Mouse (Mus musculus): ENCODE measurements around the gene Rsph6a. TPM values are rescaled to one million over a fixed set of nuclear protein-coding genes. Genes with fewer than 3 reads are reported as not detected.

The Rsph6a gene
- polyA plus RNA-seq, 2 experiments = not detected

- H3K9me3 ChIP-seq (ENCODE audit: control insufficient read depth, low read length) = no peaks in the 10 kb centered on the region
- ATAC-seq (ENCODE audit: insufficient read depth) (no peak), DNase-seq (ENCODE audit: low read depth in 3 of 3, low spot score in 3 of 3) (no peak)
- H3K9ac ChIP-seq (replicated peaks) = no peak overlapping the region
- H3K36me3 ChIP-seq (replicated peaks; ENCODE audit: control insufficient read depth, insufficient read depth, low read depth) = peaks cover 18% of the 10 kb centered on the region
- TF ChIP-seq EP300 (IDR thresholded peaks at IDR 0.05; ENCODE audit: low read depth) (no peak), CTCF (IDR thresholded peaks at IDR 0.05; ENCODE audit: low read depth) (no peak)
- H3K27me3 ChIP-seq (ENCODE audit: control insufficient read depth, insufficient read depth, low read length) = no peaks in the 10 kb centered on the region
- H3K4me3 ChIP-seq (ENCODE audit: insufficient read depth in 1 of 2, low read depth in 2 of 2, low read length in 2 of 2) = no peak overlapping the region
- no peak overlapping the region for H3K4me2 ChIP-seq (ENCODE audit: low read depth)
- H3K27ac ChIP-seq = no peak overlapping the region
- WGBS (ENCODE audit: insufficient replicate concordance) = 81% methylated on average over 15 of the region's 15 CpGs
- H3K4me1 ChIP-seq (replicated peaks; ENCODE audit: control insufficient read depth in 2 of 2, insufficient read depth in 2 of 2, low read length in 1 of 2) = no peaks in the 10 kb centered on the region
Measured at GRCm38 (mm10) chr7:19052345-19053135, 1.9 kb upstream of the Rsph6a start.

- no peaks in the 10 kb centered on the region for H3K9me3 ChIP-seq (ENCODE audit: control insufficient read depth, low read length)
- H3K4me2 ChIP-seq (ENCODE audit: low read depth) = no peak overlapping the region
- H3K9ac ChIP-seq (replicated peaks) = no peak overlapping the region
- peaks cover 12% of the 10 kb centered on the region; the same call in 1 of the 2 replicates for H3K36me3 ChIP-seq (replicated peaks; ENCODE audit: control insufficient read depth, insufficient read depth, low read depth)
- ATAC-seq (ENCODE audit: insufficient read depth) (no peak), DNase-seq (ENCODE audit: low read depth in 3 of 3, low spot score in 3 of 3) (no peak)
- no peak for TF ChIP-seq CTCF (IDR thresholded peaks at IDR 0.05; ENCODE audit: low read depth)
- no peak for TF ChIP-seq EP300 (IDR thresholded peaks at IDR 0.05; ENCODE audit: low read depth)
- H3K4me1 ChIP-seq (replicated peaks; ENCODE audit: control insufficient read depth in 2 of 2, insufficient read depth in 2 of 2, low read length in 1 of 2) = no peaks in the 10 kb centered on the region
- WGBS (ENCODE audit: insufficient replicate concordance) = 80% methylated on average over 7 of the region's 7 CpGs
- H3K27ac ChIP-seq = no peak overlapping the region
- no peaks in the 10 kb centered on the region for H3K27me3 ChIP-seq (ENCODE audit: control insufficient read depth, insufficient read depth, low read length)
- no peak overlapping the region for H3K4me3 ChIP-seq (ENCODE audit: insufficient read depth in 1 of 2, low read depth in 2 of 2, low read length in 2 of 2)
Measured at GRCm38 (mm10) chr7:19053136-19053532, 1.4 kb upstream of the Rsph6a start.

GRCm38 (mm10) chr7:19054777-19055076 lies 237 bp downstream of the Rsph6a start:
- Histone ChIP-seq H3K4me2 (ENCODE audit: low read depth) (no peak overlapping the region), H3K9me3 (ENCODE audit: control insufficient read depth, low read length) (no peaks in the 10 kb centered on the region), H3K4me1 (replicated peaks; ENCODE audit: control insufficient read depth in 2 of 2, insufficient read depth in 2 of 2, low read length in 1 of 2) (no peaks in the 10 kb centered on the region), H3K4me3 (ENCODE audit: insufficient read depth in 1 of 2, low read depth in 2 of 2, low read length in 2 of 2) (no peak overlapping the region), H3K9ac (replicated peaks) (no peak overlapping the region), H3K36me3 (replicated peaks; ENCODE audit: control insufficient read depth, insufficient read depth, low read depth) (peaks cover 6% of the 10 kb centered on the region; the same call in 1 of the 2 replicates), H3K27me3 (ENCODE audit: control insufficient read depth, insufficient read depth, low read length) (no peaks in the 10 kb centered on the region), H3K27ac (no peak overlapping the region)
- TF ChIP-seq EP300 (IDR thresholded peaks at IDR 0.05; ENCODE audit: low read depth) (no peak), CTCF (IDR thresholded peaks at IDR 0.05; ENCODE audit: low read depth) (no peak)
- DNase-seq (ENCODE audit: low read depth in 3 of 3, low spot score in 3 of 3) (no peak), ATAC-seq (ENCODE audit: insufficient read depth) (no peak)
- 74% methylated on average over 9 of the region's 9 CpGs for WGBS (ENCODE audit: insufficient replicate concordance)

GRCm38 (mm10) chr7:19055108-19055507 lies 618 bp downstream of the Rsph6a start:
- WGBS (ENCODE audit: insufficient replicate concordance) = 71% methylated on average over 8 of the region's 8 CpGs
- TF ChIP-seq CTCF (IDR thresholded peaks at IDR 0.05; ENCODE audit: low read depth) (no peak), EP300 (IDR thresholded peaks at IDR 0.05; ENCODE audit: low read depth) (no peak)
- no peaks in the 10 kb centered on the region for H3K27me3 ChIP-seq (ENCODE audit: control insufficient read depth, insufficient read depth, low read length)

GRCm38 (mm10) chr7:19057405-19057804 lies 2.9 kb downstream of the Rsph6a start:
- no peaks in the 10 kb centered on the region for H3K27me3 ChIP-seq (ENCODE audit: control insufficient read depth, insufficient read depth, low read length)
- DNase-seq (ENCODE audit: low read depth in 3 of 3, low spot score in 3 of 3) = no peak
- 63% methylated on average over 10 of the region's 10 CpGs for WGBS (ENCODE audit: insufficient replicate concordance)

More at GRCm38 (mm10) chr7:19055108-19055507, 618 bp downstream of the Rsph6a start:
- no peaks in the 10 kb centered on the region for H3K9me3 ChIP-seq (ENCODE audit: control insufficient read depth, low read length)
- H3K4me2 ChIP-seq (ENCODE audit: low read depth) = no peak overlapping the region
- no peak overlapping the region for H3K9ac ChIP-seq (replicated peaks)
- no peak overlapping the region for H3K4me3 ChIP-seq (ENCODE audit: insufficient read depth in 1 of 2, low read depth in 2 of 2, low read length in 2 of 2)
- DNase-seq (ENCODE audit: low read depth in 3 of 3, low spot score in 3 of 3) = no peak
- H3K27ac ChIP-seq = no peak overlapping the region
- H3K4me1 ChIP-seq (replicated peaks; ENCODE audit: control insufficient read depth in 2 of 2, insufficient read depth in 2 of 2, low read length in 1 of 2) = no peaks in the 10 kb centered on the region
- ATAC-seq (ENCODE audit: insufficient read depth) = no peak
- peaks cover 2% of the 10 kb centered on the region; the same call in 1 of the 2 replicates for H3K36me3 ChIP-seq (replicated peaks; ENCODE audit: control insufficient read depth, insufficient read depth, low read depth)

More at GRCm38 (mm10) chr7:19057405-19057804, 2.9 kb downstream of the Rsph6a start:
- Histone ChIP-seq H3K36me3 (replicated peaks; ENCODE audit: control insufficient read depth, insufficient read depth, low read depth) (no peaks in the 10 kb centered on the region), H3K9ac (replicated peaks) (no peak overlapping the region), H3K4me1 (replicated peaks; ENCODE audit: control insufficient read depth in 2 of 2, insufficient read depth in 2 of 2, low read length in 1 of 2) (no peaks in the 10 kb centered on the region), H3K27ac (no peak overlapping the region), H3K4me2 (ENCODE audit: low read depth) (no peak overlapping the region), H3K4me3 (ENCODE audit: insufficient read depth in 1 of 2, low read depth in 2 of 2, low read length in 2 of 2) (no peak overlapping the region), H3K9me3 (ENCODE audit: control insufficient read depth, low read length) (no peaks in the 10 kb centered on the region)
- TF ChIP-seq EP300 (IDR thresholded peaks at IDR 0.05; ENCODE audit: low read depth) = no peak
- TF ChIP-seq CTCF (IDR thresholded peaks at IDR 0.05; ENCODE audit: low read depth) = no peak
- ATAC-seq (ENCODE audit: insufficient read depth) = no peak
